Mouse (Mus musculus): ENCODE measurements at regions not wholly inside any gene's neighbourhood (a gene's known extent, or its start where the extent isn't known, plus 50 kb on each side); places are given as distances from the start of the nearest gene placed in this dataset.

DNA sequence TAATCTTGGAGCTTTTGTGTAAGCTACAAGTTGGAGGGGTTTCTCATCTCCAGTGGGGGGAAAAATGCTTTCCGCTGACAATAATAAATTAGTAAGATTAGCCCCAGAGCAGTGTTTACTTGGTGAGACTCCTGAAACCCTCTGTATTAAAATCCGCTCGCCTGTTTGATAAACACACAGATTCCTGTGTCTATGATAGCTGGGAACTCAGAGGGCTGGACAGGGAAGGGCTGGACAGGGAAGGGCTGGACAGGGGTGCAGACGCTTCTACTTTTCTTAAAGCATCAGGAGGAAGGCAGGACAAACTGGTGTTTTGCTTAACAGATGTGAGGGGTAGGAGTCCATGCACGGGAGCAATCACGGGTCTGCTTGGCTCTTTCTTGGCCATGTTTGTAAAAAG is 68.0 kb upstream of the Fat1 start:
- no peaks in the 10 kb centered on the region for H3K27me3 ChIP-seq (ENCODE audit: insufficient read depth, low read length)
- no peak for DNase-seq
- no peak for TF ChIP-seq CTCF (IDR thresholded peaks at IDR 0.05; ENCODE audit: low read depth)
- H3K4me1 ChIP-seq (ENCODE audit: insufficient read depth): no peaks in the 10 kb centered on the region
- H3K36me3 ChIP-seq (ENCODE audit: insufficient read depth): no peaks in the 10 kb centered on the region
- no peak overlapping the region for H3K27ac ChIP-seq (ENCODE audit: low read depth, low read length)
- ATAC-seq: no peak
- H3K9ac ChIP-seq: no peak overlapping the region
- WGBS: 81% methylated on average over 6 of the region's 6 CpGs
- H3K4me3 ChIP-seq (ENCODE audit: low read depth, low read length): no peak overlapping the region
- H3K9me3 ChIP-seq (ENCODE audit: low read length): no peaks in the 10 kb centered on the region
- H3K4me2 ChIP-seq (ENCODE audit: low read depth): no peak overlapping the region

- Histone ChIP-seq H3K27me3 (ENCODE audit: insufficient read depth, low read length) (no peaks in the 10 kb centered on the region), H3K9me3 (ENCODE audit: low read length) (no peaks in the 10 kb centered on the region), H3K36me3 (ENCODE audit: insufficient read depth) (no peaks in the 10 kb centered on the region), H3K9ac (no peak overlapping the region), H3K4me1 (ENCODE audit: insufficient read depth) (no peaks in the 10 kb centered on the region), H3K4me3 (ENCODE audit: low read depth, low read length) (no peak overlapping the region), H3K27ac (ENCODE audit: low read depth, low read length) (no peak overlapping the region), H3K4me2 (ENCODE audit: low read depth) (no peak overlapping the region)
- no peak for TF ChIP-seq CTCF (IDR thresholded peaks at IDR 0.05; ENCODE audit: low read depth)
- ATAC-seq (no peak), DNase-seq (no peak)
- WGBS: 84% methylated on average over 5 of the region's 5 CpGs
Observed at GRCm38 (mm10) chr8:44867666-44868065, 67.6 kb upstream of the Fat1 start.

DNA sequence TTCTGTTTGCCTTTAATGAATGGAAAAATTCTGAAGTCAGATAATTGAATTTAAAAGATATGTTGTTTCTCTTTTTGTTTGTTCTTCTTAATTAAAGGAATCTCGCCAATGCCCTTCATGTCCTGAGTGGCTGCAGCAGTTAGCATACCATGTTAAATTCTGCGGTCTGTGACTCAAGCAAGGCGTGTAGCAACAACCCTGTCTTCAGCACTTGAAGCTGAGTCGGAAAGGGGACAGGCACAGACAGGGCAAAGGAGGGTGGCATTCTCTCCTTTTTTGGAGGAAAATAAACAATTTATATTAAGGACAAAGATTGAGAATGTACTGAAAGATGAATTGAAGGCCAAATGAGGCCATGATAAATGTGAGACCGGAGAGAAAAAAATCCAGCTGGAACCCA is 58.2 kb upstream of the Fat1 start:
- Histone ChIP-seq H3K9me3 (ENCODE audit: low read length) (no peaks in the 10 kb centered on the region), H3K27me3 (ENCODE audit: insufficient read depth, low read length) (no peaks in the 10 kb centered on the region), H3K4me3 (ENCODE audit: low read depth, low read length) (no peak overlapping the region), H3K27ac (ENCODE audit: low read depth, low read length) (no peak overlapping the region), H3K36me3 (ENCODE audit: insufficient read depth) (no peaks in the 10 kb centered on the region), H3K9ac (no peak overlapping the region), H3K4me1 (ENCODE audit: insufficient read depth) (no peaks in the 10 kb centered on the region), H3K4me2 (ENCODE audit: low read depth) (no peak overlapping the region)
- DNase-seq: no peak
- no peak for ATAC-seq
- TF ChIP-seq CTCF (IDR thresholded peaks at IDR 0.05; ENCODE audit: low read depth): no peak
- WGBS: 84% methylated on average over 5 of the region's 5 CpGs

DNA sequence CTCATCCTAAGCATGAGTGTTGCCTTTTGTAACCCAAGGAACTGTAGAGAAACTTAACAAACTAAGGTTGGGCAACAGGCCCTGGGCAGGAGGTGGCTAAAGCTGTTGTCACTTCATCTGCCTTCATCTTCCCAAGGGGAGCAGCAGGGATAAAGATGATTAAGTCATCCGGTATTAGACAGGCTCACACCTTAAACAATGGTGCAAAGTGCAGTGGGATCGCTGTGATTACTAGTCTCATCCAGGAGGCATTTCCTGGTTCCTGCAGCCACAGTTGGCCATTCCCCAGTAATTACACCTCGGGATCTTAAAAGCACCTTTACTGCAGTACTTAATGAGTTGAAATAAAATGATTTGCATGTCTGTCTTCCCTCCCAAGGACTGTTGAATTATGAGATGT is 57.0 kb upstream of the Fat1 start:
- H3K4me1 ChIP-seq (ENCODE audit: insufficient read depth): no peaks in the 10 kb centered on the region
- no peak for DNase-seq
- H3K36me3 ChIP-seq (ENCODE audit: insufficient read depth): no peaks in the 10 kb centered on the region
- ATAC-seq: no peak
- no peaks in the 10 kb centered on the region for H3K9me3 ChIP-seq (ENCODE audit: low read length)
- no peak overlapping the region for H3K4me2 ChIP-seq (ENCODE audit: low read depth)
- no peak overlapping the region for H3K27ac ChIP-seq (ENCODE audit: low read depth, low read length)
- no peak for TF ChIP-seq CTCF (IDR thresholded peaks at IDR 0.05; ENCODE audit: low read depth)
- 52% methylated on average over 3 of the region's 3 CpGs for WGBS
- H3K27me3 ChIP-seq (ENCODE audit: insufficient read depth, low read length): no peaks in the 10 kb centered on the region
- H3K4me3 ChIP-seq (ENCODE audit: low read depth, low read length): no peak overlapping the region
- H3K9ac ChIP-seq: no peak overlapping the region

DNA sequence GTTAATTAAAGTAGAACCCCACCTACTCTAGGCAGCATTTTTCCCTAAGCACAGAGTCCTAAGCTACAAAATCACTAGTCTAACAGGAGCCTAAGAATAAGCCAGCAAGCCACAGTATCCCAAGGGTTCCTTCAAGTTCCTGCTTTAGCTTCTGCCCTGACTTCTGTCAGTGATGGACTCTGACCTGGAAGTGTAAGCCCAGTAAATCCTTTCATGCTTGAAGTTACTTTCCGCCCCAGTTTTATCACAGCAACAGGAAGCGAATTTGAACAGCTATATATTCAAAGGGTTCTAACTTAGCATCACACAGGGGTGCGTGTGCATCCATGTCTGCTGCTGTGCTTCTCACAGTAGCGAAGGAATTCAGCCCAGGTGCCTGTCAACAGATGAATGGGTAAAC is 56.1 kb upstream of the Fat1 start:
- 86% methylated on average over 4 of the region's 4 CpGs for WGBS
- Histone ChIP-seq H3K27ac (ENCODE audit: low read depth, low read length) (no peak overlapping the region), H3K36me3 (ENCODE audit: insufficient read depth) (no peaks in the 10 kb centered on the region)

GRCm38 (mm10) chr8:44884399-44885006 is 50.7 kb upstream of the Fat1 start:
- Histone ChIP-seq H3K27ac (ENCODE audit: low read depth, low read length) (no peak overlapping the region), H3K9ac (no peak overlapping the region), H3K9me3 (ENCODE audit: low read length) (no peaks in the 10 kb centered on the region), H3K4me2 (ENCODE audit: low read depth) (no peak overlapping the region), H3K4me3 (ENCODE audit: low read depth, low read length) (no peak overlapping the region), H3K4me1 (ENCODE audit: insufficient read depth) (no peaks in the 10 kb centered on the region), H3K36me3 (ENCODE audit: insufficient read depth) (no peaks in the 10 kb centered on the region), H3K27me3 (ENCODE audit: insufficient read depth, low read length) (no peaks in the 10 kb centered on the region)
- DNase-seq (no peak), ATAC-seq (no peak)
- TF ChIP-seq CTCF (IDR thresholded peaks at IDR 0.05; ENCODE audit: low read depth): no peak
- 43% methylated on average over 8 of the region's 8 CpGs for WGBS

More for the DNA sequence above, 56.1 kb upstream of the Fat1 start:
- H3K9ac ChIP-seq: no peak overlapping the region
- H3K9me3 ChIP-seq (ENCODE audit: low read length): no peaks in the 10 kb centered on the region
- TF ChIP-seq CTCF (IDR thresholded peaks at IDR 0.05; ENCODE audit: low read depth): no peak
- DNase-seq (no peak), ATAC-seq (no peak)
- no peaks in the 10 kb centered on the region for H3K27me3 ChIP-seq (ENCODE audit: insufficient read depth, low read length)
- H3K4me2 ChIP-seq (ENCODE audit: low read depth): no peak overlapping the region
- no peaks in the 10 kb centered on the region for H3K4me1 ChIP-seq (ENCODE audit: insufficient read depth)
- no peak overlapping the region for H3K4me3 ChIP-seq (ENCODE audit: low read depth, low read length)
